Mouse (Mus musculus) monocyte, adult 5-6 weeks (primary cell): ENCODE data around the gene 4930558K02Rik. TPM values are rescaled to one million over a fixed set of nuclear protein-coding genes. Genes with fewer than 3 reads are reported as not detected.

Experiments used
- ATAC-seq: fragments of 153-309, 156-312 bp; replicated peaks from 2 replicates; pipeline ENCODE4 v1.8.0; 2017; ENCODE audit warnings: mild to moderate bottlenecking; ENCODE audit not compliant: low TSS enrichment, insufficient number of reproducible peaks, severe bottlenecking, poor library complexity, low FRiP score
- total RNA-seq: library from RNA; stranded (forward); fragments of 200-1000, 200-491, 200-594 nt; gene quantifications from 3 replicates; pipeline ENCODE4 v1.2.3, GENCODE M21; 2017

The 4930558K02Rik gene
- total RNA-seq, 1 experiment from 2014 or later: not detected

DNA sequence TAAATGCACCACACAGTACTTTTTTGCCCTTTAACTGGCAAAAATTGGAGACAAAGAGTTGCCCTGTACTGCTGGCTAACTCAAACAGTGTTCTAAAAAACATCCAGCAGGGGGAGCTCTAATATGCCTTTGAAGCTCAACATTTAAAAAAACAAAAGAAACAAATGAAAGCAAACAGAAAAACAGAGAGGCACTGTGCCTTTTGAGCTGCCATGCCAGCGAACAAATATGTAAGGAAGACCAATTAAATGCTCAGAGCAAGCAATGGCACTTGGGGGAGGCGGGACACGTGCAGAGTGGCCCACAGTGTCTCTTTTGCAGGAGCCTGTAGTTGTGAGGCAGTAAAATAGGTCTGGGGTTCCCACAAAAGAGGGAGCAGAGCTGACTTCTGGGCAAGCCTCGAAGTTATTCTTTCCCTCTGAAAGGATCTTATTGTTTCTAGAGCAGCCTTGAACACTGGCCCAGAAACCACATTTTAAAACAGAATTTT, 20.5 kb upstream of the 4930558K02Rik start:
- ATAC-seq: 0 out of 2 replicates have a peak, but pooled peaks have one; percentile 30

- 0 out of 2 replicates have a peak, but pooled peaks have one; percentile 18 for ATAC-seq
Measured at GRCm38 (mm10) chr1:161999338-161999737, 19.9 kb upstream of the 4930558K02Rik start.

- ATAC-seq: peak; percentile 76
Measured at GRCm38 (mm10) chr1:161998781-161999180, 19.3 kb upstream of the 4930558K02Rik start.

GRCm38 (mm10) chr1:161992389-161992788, 13.0 kb upstream of the 4930558K02Rik start:
- ATAC-seq: no peak

DNA sequence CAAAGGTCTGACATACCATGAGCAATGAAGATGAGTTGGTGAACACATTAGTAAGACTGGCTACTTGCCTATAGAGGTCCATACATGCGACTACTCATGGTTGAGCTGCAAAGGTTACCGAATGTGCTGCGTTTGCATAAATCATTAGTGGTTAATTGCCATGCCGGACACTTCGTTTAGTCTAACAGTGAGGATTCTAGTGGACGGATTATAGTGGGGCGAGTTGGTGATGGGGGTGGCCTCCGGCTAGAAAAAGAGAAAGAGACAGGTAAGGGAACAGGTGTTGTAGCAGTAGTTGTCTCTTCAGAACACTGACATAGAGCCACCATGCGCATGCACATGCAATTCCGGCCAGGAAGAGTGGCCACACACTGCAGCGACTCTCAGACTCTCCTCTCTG, 12.4 kb upstream of the 4930558K02Rik start:
- ATAC-seq: no peak

GRCm38 (mm10) chr1:161990684-161991578, 11.5 kb upstream of the 4930558K02Rik start:
- no peak for ATAC-seq

DNA sequence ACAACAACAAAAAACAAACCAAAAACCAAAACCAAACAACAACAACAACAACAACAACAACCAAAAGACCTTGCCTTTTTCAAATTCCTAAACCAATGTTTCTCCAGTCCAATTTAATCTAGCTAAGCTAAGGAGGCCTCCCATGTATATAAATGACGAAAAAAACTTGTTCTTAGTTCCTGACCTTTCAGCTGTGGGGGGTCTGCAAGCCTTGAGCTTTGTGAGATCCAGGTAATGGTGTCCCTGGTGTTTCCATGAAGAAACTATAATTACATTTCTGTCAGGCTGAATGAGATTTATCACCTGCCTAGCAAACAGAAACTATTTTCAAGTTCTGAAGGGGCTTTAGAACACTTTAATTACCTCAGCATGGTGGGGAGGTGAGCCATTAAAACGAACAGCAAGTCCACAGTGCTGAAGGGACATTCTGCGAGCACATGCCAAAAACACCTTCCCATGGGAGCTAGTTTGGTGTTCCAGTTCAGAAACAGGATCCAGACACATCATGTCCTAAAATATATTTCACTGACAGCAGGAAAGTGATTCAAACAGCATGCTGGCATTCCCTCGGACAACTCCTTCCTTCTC, 4.6 kb upstream of the 4930558K02Rik start:
- no peak for ATAC-seq

GRCm38 (mm10) chr1:161983451-161983850, 4.0 kb upstream of the 4930558K02Rik start:
- no peak for ATAC-seq

DNA sequence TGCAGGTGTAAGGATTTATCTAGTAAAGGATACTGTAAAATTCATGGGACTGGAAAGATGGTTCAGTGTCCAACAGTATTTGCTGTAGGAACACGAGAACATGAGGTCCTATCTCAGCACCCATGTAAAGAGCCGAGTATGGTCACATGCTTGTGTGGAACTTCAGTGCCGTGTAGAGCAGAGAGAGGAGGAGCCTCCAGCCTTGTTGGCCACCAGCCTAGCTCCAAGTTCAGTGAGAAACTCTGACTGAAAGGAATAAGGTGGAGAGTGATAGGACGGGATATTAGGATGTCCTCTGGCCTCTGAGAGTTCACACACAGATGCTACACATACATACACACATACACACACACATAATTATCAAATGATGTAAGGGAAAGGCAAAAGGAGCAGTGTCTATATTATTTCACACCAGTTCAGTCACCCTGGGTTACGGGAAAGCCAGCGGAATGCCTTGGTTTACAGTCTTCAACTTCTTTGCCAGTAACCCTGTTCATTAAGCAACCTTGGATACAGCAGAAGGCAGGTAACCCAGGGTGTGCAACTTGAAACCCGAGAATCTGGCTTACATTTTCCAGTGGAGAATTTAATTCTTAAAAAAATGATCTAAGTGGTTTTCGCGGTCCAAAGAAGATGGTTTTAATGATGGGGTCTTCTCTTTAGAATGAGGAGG, 1.3 kb upstream of the 4930558K02Rik start:
- no peak for ATAC-seq

DNA sequence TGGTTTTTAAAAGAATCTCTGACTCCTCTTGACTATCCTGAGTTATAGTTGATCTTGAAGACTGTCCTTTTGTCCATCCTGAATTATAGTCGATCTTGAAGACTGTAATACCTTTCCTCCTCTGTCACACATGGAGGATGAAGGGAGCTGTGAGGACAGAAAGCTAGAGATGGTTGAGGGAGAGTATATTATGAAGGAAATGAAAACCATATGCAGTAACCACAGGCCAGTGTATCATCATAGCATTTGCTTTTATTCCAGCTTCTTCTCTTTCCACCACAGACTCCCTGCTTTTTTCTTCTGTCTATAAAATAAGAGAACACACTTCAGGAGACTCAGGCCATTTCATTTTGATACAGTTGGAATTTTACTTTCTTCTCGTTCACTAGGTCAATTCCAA, 610 bp upstream of the 4930558K02Rik start:
- ATAC-seq: no peak

- ATAC-seq: no peak
Measured at GRCm38 (mm10) chr1:161978173-161978700, 1.2 kb downstream of the 4930558K02Rik start.

DNA sequence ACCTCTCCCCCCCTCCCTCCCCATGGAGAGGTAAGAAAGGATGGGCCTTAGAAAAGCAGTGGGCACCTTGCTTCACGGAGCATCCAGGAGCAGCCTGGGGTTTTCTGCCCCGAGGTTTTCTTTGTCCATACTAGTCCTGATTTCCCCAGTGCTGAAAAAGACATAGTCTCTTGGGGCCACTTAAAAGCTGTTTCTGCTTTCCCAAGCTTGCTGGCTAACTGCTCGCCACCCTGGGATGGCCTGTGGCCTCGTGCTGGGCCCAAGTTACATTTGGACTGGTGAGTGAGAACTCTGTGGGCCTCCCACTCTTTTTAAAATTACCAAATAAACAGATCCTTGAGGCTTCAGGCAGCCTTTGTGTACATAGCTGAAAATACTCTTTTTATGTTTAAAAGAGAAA, 2.1 kb downstream of the 4930558K02Rik start:
- ATAC-seq: no peak

DNA sequence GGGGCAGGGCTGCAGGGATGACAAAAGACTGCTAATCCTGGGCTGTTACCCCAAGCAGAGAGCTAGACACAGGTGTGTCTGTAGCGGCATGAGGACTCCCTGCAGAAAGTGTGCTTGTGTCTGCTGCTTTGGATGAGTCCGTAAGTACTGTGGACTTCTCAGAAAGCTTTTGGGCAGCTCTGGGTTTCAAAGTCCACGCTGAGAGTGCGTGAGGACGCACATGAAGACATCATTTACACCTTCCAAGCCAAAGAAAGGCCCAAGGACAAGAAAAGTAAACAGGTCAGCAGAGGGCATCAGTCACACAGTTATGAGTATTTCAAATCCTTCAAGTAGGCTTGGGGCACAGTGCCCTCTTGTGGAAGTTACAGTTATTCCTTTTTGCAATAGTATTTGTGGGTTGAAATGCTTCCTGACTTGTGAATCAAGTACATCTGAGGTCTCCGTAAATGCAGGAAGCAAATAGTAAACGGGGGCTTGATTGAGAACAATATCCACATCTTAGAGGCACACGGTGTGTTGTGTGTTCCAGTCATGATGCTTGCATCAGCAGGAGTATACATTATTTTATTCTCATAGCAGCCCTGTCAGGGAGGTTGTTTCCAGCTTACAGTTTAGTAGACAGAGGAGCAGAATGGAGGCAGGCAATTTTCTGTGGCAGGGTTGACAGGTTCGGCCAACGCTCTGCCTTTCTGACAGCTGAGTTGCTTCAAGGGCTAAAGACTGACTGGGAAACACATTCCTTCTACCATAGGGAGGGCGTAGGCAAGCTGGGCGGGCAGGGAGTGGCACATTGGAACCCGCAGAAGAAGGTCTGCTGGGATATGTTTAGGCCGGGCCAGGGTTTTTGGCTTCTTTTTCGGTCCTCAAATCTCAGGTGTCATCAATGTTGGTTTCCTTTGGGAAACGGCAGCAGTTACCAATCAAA, 2.9 kb downstream of the 4930558K02Rik start:
- ATAC-seq: peak; percentile 82

DNA sequence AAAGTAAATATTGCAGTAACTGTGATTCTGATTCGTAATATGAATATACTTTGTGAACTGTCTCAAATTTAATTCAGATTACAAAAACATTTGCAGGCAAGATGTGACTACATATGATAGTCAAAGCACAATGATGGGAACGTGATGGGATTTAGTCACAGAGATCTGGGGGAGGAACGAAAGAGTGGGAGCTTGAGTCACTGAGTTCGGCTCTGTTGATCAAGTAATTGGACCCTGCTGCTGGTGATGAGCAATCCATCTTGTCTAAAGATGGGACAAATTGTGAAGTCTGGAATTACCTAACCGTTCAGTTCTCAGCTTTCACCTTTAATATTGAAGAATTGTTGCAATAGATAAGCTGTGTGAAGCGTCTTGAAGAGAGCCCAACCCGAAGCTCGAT, 7.2 kb downstream of the 4930558K02Rik start:
- ATAC-seq: no peak

GRCm38 (mm10) chr1:161970874-161971273, 8.6 kb downstream of the 4930558K02Rik start:
- no peak for ATAC-seq

- ATAC-seq: peak; percentile 94
Measured at GRCm38 (mm10) chr1:161968589-161969407, 10.6 kb downstream of the 4930558K02Rik start, which contains the start of gene Pigc. TSS of gene Pigc (plus strand) at chr1:161969186.

DNA sequence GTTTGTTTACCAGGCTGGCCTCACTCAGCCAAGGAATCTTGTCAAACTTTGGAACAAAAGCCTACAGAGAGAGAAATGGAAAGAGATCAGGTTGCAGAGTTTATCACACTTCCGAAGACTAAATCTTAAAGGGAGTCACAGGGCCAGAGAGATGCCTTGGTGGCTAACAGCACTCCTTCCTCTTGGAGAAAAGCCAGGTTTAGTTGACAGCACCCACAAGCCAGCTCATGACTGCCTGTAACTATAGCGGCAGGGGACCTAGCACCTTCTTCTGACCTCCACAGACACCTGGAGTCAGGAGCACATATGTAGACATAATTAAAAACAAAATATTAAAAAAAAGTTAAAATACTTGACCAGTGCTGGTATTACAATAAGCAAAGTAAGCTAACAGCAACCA, 11.5 kb downstream of the 4930558K02Rik start:
- no peak for ATAC-seq
